ENCODE assay signal across 11 mouse cellular contexts in the genomic region with DNA sequence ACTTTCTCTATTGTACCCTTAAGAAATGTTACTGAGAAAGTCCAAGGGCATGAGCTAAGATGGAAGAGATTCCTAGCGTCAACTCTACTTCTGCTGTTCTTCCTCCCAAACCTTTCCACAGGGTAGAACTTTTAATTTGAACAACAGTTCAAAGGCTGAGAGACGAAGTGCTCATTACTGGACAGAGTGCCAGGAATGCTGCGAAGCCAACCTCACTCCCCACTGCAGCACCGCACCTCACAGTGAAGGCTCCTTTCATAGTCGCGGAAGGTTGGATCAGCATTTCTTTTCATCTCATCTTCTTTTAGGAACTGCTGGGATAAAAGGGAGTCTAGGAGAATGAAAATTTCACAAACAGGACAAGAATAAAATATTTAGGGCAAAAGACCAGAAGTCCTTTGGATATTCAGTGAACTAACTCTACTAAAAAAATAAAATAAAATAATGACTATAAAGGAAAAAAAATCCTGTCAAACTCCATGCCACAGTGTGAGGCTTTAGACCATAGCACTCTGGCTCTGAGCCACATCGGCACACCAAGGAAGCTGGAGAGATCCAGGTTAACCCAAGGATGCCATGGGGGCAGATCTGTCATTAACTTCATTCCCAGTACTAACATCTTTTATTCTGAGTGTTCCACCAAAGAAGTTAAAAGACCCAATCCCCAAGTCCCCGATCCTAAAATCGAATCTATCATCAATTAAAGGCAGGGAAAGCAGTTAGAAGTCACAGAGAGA. TPM values are rescaled to one million over a fixed set of nuclear protein-coding genes. Genes with fewer than 3 reads are reported as not detected.
DNase-seq lines count a peak whose midpoint lies in the region; ATAC-seq and TF ChIP-seq lines count a peak whose summit lies in the region.
"Had no signal": no experiment of that assay in that cellular context is flagged by ENCODE, and none has a peak within 500 bp of the region (broad histone marks: within the 10 kb centered on the region; RNA-seq: fewer than 3 reads in every experiment).

No protein-coding gene starts in this region.

- peak overlapping the region; percentile 12; the same call in 1 of the 2 replicates for H3K9ac ChIP-seq in heart, embryonic 14.5 days (ENCODE audit: low read length)
- no peak overlapping the region for H3K9ac ChIP-seq in midbrain, embryonic 12.5 days (replicated peaks)
- no peak overlapping the region for H3K9ac ChIP-seq in midbrain, postnatal 0 days (replicated peaks; ENCODE audit: low read length, poor library complexity, severe bottlenecking)
- no peak overlapping the region for H3K9ac ChIP-seq in intestine, embryonic 15.5 days
- H3K9ac ChIP-seq in stomach, embryonic 14.5 days (replicated peaks; ENCODE audit: low read depth, low read length) = no peak overlapping the region
- no peak overlapping the region for H3K9ac ChIP-seq in liver, embryonic 12.5 days

- H3K4me1 ChIP-seq in heart, embryonic 14.5 days (ENCODE audit: control insufficient read depth in 2 of 2, insufficient read depth in 2 of 2, low read length in 2 of 2) = peaks cover 30 to 64% of the 10 kb centered on the region in 2 experiments
- peaks cover 49% of the 10 kb centered on the region for H3K4me1 ChIP-seq in midbrain, embryonic 12.5 days
- H3K4me1 ChIP-seq in midbrain, postnatal 0 days (ENCODE audit: insufficient read depth, low read length) = peaks cover 29% of the 10 kb centered on the region
- H3K4me1 ChIP-seq in intestine, embryonic 15.5 days (replicated peaks) = peaks cover 34% of the 10 kb centered on the region
- H3K4me1 ChIP-seq in stomach, embryonic 14.5 days (ENCODE audit: control insufficient read depth, insufficient read depth, low read length) = peaks cover 49% of the 10 kb centered on the region
- peaks cover 51% of the 10 kb centered on the region for H3K4me1 ChIP-seq in liver, embryonic 12.5 days

- ATAC-seq in heart, embryonic 14.5 days (ENCODE audit: insufficient number of reproducible peaks, insufficient read depth, low FRiP score, low read depth) = no peak
- no peak for ATAC-seq in midbrain, embryonic 12.5 days (ENCODE audit: low FRiP score, low read depth)
- ATAC-seq in midbrain, postnatal 0 days (ENCODE audit: low FRiP score) = no peak
- ATAC-seq in intestine, embryonic 15.5 days = no peak
- ATAC-seq in stomach, embryonic 14.5 days (ENCODE audit: insufficient number of reproducible peaks, insufficient read depth, low FRiP score, low read depth) = no peak
- ATAC-seq in liver, embryonic 12.5 days = no peak
- no peak for ATAC-seq in monocyte, adult 5-6 weeks (replicated peaks; ENCODE audit: insufficient number of reproducible peaks, low FRiP score, low TSS enrichment, poor library complexity, severe bottlenecking)

- 42% methylated on average over 9 of the region's 9 CpGs for WGBS in heart, embryonic 14.5 days
- 56% methylated on average over 9 of the region's 9 CpGs for WGBS in midbrain, embryonic 12.5 days
- WGBS in midbrain, postnatal 0 days = 43% methylated on average over 9 of the region's 9 CpGs
- 65% methylated on average over 9 of the region's 9 CpGs for WGBS in intestine, embryonic 15.5 days
- 59% methylated on average over 9 of the region's 9 CpGs for WGBS in stomach, embryonic 14.5 days
- WGBS in liver, embryonic 12.5 days (ENCODE audit: insufficient replicate concordance) = 76% methylated on average over 9 of the region's 9 CpGs

- intact Hi-C loops in heart, postnatal 14 days (cut with DNase I) = no loop called here

- no peaks in the 10 kb centered on the region for H3K36me3 ChIP-seq in heart, embryonic 14.5 days (ENCODE audit: control insufficient read depth, insufficient read depth, low read length)
- H3K36me3 ChIP-seq in midbrain, embryonic 12.5 days = no peaks in the 10 kb centered on the region
- no peaks in the 10 kb centered on the region for H3K36me3 ChIP-seq in midbrain, postnatal 0 days (ENCODE audit: insufficient read depth, low read length)
- H3K36me3 ChIP-seq in intestine, embryonic 15.5 days = no peaks in the 10 kb centered on the region
- no peaks in the 10 kb centered on the region for H3K36me3 ChIP-seq in stomach, embryonic 14.5 days (ENCODE audit: control insufficient read depth, insufficient read depth, low read length)
- no peaks in the 10 kb centered on the region for H3K36me3 ChIP-seq in liver, embryonic 12.5 days

- H3K27me3 ChIP-seq in heart, embryonic 14.5 days (ENCODE audit: control insufficient read depth, insufficient read depth, low read length) = no peaks in the 10 kb centered on the region
- H3K27me3 ChIP-seq in midbrain, embryonic 12.5 days = peaks cover 4% of the 10 kb centered on the region
- H3K27me3 ChIP-seq in midbrain, postnatal 0 days (ENCODE audit: insufficient read depth, low read length) = no peaks in the 10 kb centered on the region
- H3K27me3 ChIP-seq in intestine, embryonic 15.5 days (replicated peaks) = no peaks in the 10 kb centered on the region
- no peaks in the 10 kb centered on the region for H3K27me3 ChIP-seq in stomach, embryonic 14.5 days (ENCODE audit: control insufficient read depth, insufficient read depth, low read length)
- peaks cover 8% of the 10 kb centered on the region; the same call in 1 of the 2 replicates for H3K27me3 ChIP-seq in liver, embryonic 12.5 days (replicated peaks)
- H3K27me3 ChIP-seq: CH12.LX had no signal

- no peak for TF ChIP-seq CTCF in midbrain, postnatal 0 days (IDR thresholded peaks at IDR 0.05)

- no peaks in the 10 kb centered on the region for H3K9me3 ChIP-seq in heart, embryonic 14.5 days (ENCODE audit: control insufficient read depth, low read length)
- H3K9me3 ChIP-seq in midbrain, embryonic 12.5 days = no peaks in the 10 kb centered on the region
- no peaks in the 10 kb centered on the region for H3K9me3 ChIP-seq in midbrain, postnatal 0 days (ENCODE audit: low read length)
- no peaks in the 10 kb centered on the region for H3K9me3 ChIP-seq in intestine, embryonic 15.5 days
- H3K9me3 ChIP-seq in stomach, embryonic 14.5 days (ENCODE audit: control insufficient read depth, low read depth, low read length) = no peaks in the 10 kb centered on the region
- H3K9me3 ChIP-seq in liver, embryonic 12.5 days (replicated peaks) = no peaks in the 10 kb centered on the region

- H3K4me3 ChIP-seq in heart, embryonic 14.5 days (ENCODE audit: control insufficient read depth in 1 of 2, insufficient read depth in 1 of 2, low read depth in 1 of 2, low read length in 2 of 2) = no peak overlapping the region
- H3K4me3 ChIP-seq in midbrain, embryonic 12.5 days = no peak overlapping the region
- no peak overlapping the region for H3K4me3 ChIP-seq in midbrain, postnatal 0 days (ENCODE audit: low read depth, low read length)
- no peak overlapping the region for H3K4me3 ChIP-seq in intestine, embryonic 15.5 days (replicated peaks)
- no peak overlapping the region for H3K4me3 ChIP-seq in stomach, embryonic 14.5 days (ENCODE audit: low read depth, low read length)
- H3K4me3 ChIP-seq in liver, embryonic 12.5 days = no peak overlapping the region

- peak overlapping the region; percentile 34 for H3K4me2 ChIP-seq in heart, embryonic 14.5 days (ENCODE audit: low read length)
- H3K4me2 ChIP-seq in midbrain, embryonic 12.5 days (replicated peaks) = no peak overlapping the region
- H3K4me2 ChIP-seq in midbrain, postnatal 0 days (ENCODE audit: low read depth, low read length, poor library complexity, severe bottlenecking) = no peak overlapping the region
- H3K4me2 ChIP-seq in intestine, embryonic 15.5 days (replicated peaks) = 0 out of 2 replicates have a peak overlapping the region, but pooled peaks have one; percentile 4
- no peak overlapping the region for H3K4me2 ChIP-seq in stomach, embryonic 14.5 days (replicated peaks; ENCODE audit: low read depth, low read length)
- H3K4me2 ChIP-seq in liver, embryonic 12.5 days = no peak overlapping the region

- peak overlapping the region; percentile 78 to 81 for H3K27ac ChIP-seq in heart, embryonic 14.5 days (replicated peaks in 1 of 2; ENCODE audit: control insufficient read depth in 1 of 2, insufficient read depth in 1 of 2, low read depth in 2 of 2, low read length in 2 of 2)
- H3K27ac ChIP-seq in midbrain, embryonic 12.5 days (replicated peaks) = 0 out of 2 replicates have a peak overlapping the region, but pooled peaks have one; percentile 10
- no peak overlapping the region for H3K27ac ChIP-seq in midbrain, postnatal 0 days (ENCODE audit: low read depth, low read length)
- H3K27ac ChIP-seq in intestine, embryonic 15.5 days = peak overlapping the region; percentile 69
- H3K27ac ChIP-seq in stomach, embryonic 14.5 days (ENCODE audit: low read length) = peak overlapping the region; percentile 85
- H3K27ac ChIP-seq in liver, embryonic 12.5 days = no peak overlapping the region

- no peak for DNase-seq in heart, postnatal 14 days
- no peak for DNase-seq in midbrain, postnatal 0 days (ENCODE audit: low spot score)
- DNase-seq: left cerebral cortex, postnatal 4 days; thymus, postnatal 4 days had no signal

RNA-seq across cellular contexts. Expression of gene Ier5, which starts 5.3 kb away (rescaled TPM):
- polyA plus RNA-seq in heart, embryonic 14.5 days (2014; fragmentation: Nextera tagmentation; extraction: Ambion mirVana) = 8.3 and 10.4 TPM in 2 replicates
- total RNA-seq in heart, postnatal 14 days (2021) = 10 to 100 TPM; 13.6 to 15.4 TPM
- 12.8 and 14.6 TPM in 2 replicates for polyA plus RNA-seq in midbrain, embryonic 12.5 days (2016; fragmentation: Nextera tagmentation; extraction: Ambion mirVana)
- 30.1 and 44.2 TPM in 2 replicates for total RNA-seq in midbrain, postnatal 0 days (2014; rRNA removed)
- polyA plus RNA-seq in midbrain, postnatal 0 days (2015; fragmentation: Nextera tagmentation; extraction: Ambion mirVana) = 3.9 and 4.0 TPM in 2 replicates
- polyA plus RNA-seq in intestine, embryonic 15.5 days (2015; fragmentation: Nextera tagmentation; extraction: Ambion mirVana) = 3.8 and 4.8 TPM in 2 replicates
- polyA plus RNA-seq in stomach, embryonic 14.5 days (2014; fragmentation: Nextera tagmentation; extraction: Ambion mirVana) = 7.1 and 8.2 TPM in 2 replicates
- polyA plus RNA-seq in liver, embryonic 12.5 days (2016; fragmentation: Nextera tagmentation; extraction: Ambion mirVana) = 6.1 and 6.9 TPM in 2 replicates
- 118 to 240 TPM (median 139 TPM) in 3 replicates for total RNA-seq in monocyte, adult 5-6 weeks (2017)

RNA-seq across cellular contexts. Expression of gene Mr1, which starts 52.5 kb away (rescaled TPM):
- 7.7 and 8.6 TPM in 2 replicates for polyA plus RNA-seq in heart, embryonic 14.5 days (2014; fragmentation: Nextera tagmentation; extraction: Ambion mirVana)
- 1 to 10 TPM; 8.1 to 9.2 TPM for total RNA-seq in heart, postnatal 14 days (2021)
- 0.46 and 0.54 TPM in 2 replicates for polyA plus RNA-seq in midbrain, embryonic 12.5 days (2016; fragmentation: Nextera tagmentation; extraction: Ambion mirVana)
- 2.9 and 5.1 TPM in 2 replicates for total RNA-seq in midbrain, postnatal 0 days (2014; rRNA removed)
- 1.8 and 2.6 TPM in 2 replicates for polyA plus RNA-seq in midbrain, postnatal 0 days (2015; fragmentation: Nextera tagmentation; extraction: Ambion mirVana)
- 5.4 and 5.9 TPM in 2 replicates for polyA plus RNA-seq in intestine, embryonic 15.5 days (2015; fragmentation: Nextera tagmentation; extraction: Ambion mirVana)
- polyA plus RNA-seq in stomach, embryonic 14.5 days (2014; fragmentation: Nextera tagmentation; extraction: Ambion mirVana) = 11.0 and 13.5 TPM in 2 replicates
- 0.49 and 0.62 TPM in 2 replicates for polyA plus RNA-seq in liver, embryonic 12.5 days (2016; fragmentation: Nextera tagmentation; extraction: Ambion mirVana)
- 8.6 to 21.8 TPM (median 18.3 TPM) in 3 replicates for total RNA-seq in monocyte, adult 5-6 weeks (2017)

Comparison
In these comparisons a context has a peak if more than half of its experiments do, and no peak if none do; other contexts are left out.
1. H3K27ac ChIP-seq: peak in heart, embryonic 14.5 days (2 of 2), midbrain, embryonic 12.5 days (single experiment), intestine, embryonic 15.5 days (single experiment) and stomach, embryonic 14.5 days (single experiment); none in midbrain, postnatal 0 days (single experiment) and liver, embryonic 12.5 days (single experiment).
2. H3K4me2 ChIP-seq: peak in heart, embryonic 14.5 days (single experiment) and intestine, embryonic 15.5 days (single experiment); none in midbrain, embryonic 12.5 days (single experiment), midbrain, postnatal 0 days (single experiment), stomach, embryonic 14.5 days (single experiment) and liver, embryonic 12.5 days (single experiment).